Mouse (Mus musculus) limb, embryonic 12.5 days (tissue): ENCODE results near the gene Tmem41a. TPM values are rescaled to one million over a fixed set of nuclear protein-coding genes. Genes with fewer than 3 reads are reported as not detected.
"Not testable (repeated sequence)": the region's sequence is repeated elsewhere in the genome, so short reads cannot be mapped to it uniquely, and the experiment has no call there.

Experiments used
- ATAC-seq: fragments of 200-750 bp; cut with Nextera tagmentation; 2 replicates; pipeline ENCODE4 v1.8.0; 2017; ENCODE audit warnings: low read depth, moderate TSS enrichment; ENCODE audit not compliant: insufficient number of reproducible peaks, insufficient read depth, low FRiP score, low TSS enrichment
- H3K27ac ChIP-seq: fragments of 300-500 bp; sonication (generic); 2 replicates; pipeline ENCODE4 v1.5.1; 2016; ENCODE audit warnings: mild to moderate bottlenecking, moderate library complexity
- H3K27me3 ChIP-seq: fragments of 300-500 bp; sonication (generic); 2 replicates; pipeline ENCODE4 v1.6.1; 2016; ENCODE audit warnings: mild to moderate bottlenecking, moderate library complexity
- H3K36me3 ChIP-seq: fragments of 300-500 bp; sonication (generic); 2 replicates; pipeline ENCODE4 v1.6.1; 2016; ENCODE audit warnings: mild to moderate bottlenecking, moderate library complexity
- H3K4me1 ChIP-seq: fragments of 300-500 bp; sonication (generic); replicated peaks from 2 replicates; pipeline ENCODE4 v1.6.1; 2016
- H3K4me2 ChIP-seq: fragments of 300-500 bp; sonication (generic); 2 replicates; pipeline ENCODE4 v1.6.1; 2016; ENCODE audit warnings: mild to moderate bottlenecking, moderate library complexity
- H3K4me3 ChIP-seq: fragments of 300-500 bp; sonication (generic); replicated peaks from 2 replicates; pipeline ENCODE4 v1.5.1; 2016; ENCODE audit warnings: mild to moderate bottlenecking
- H3K9ac ChIP-seq: fragments of 300-500 bp; sonication (generic); replicated peaks from 2 replicates; pipeline ENCODE4 v1.6.1; 2016; ENCODE audit warnings: mild to moderate bottlenecking, moderate library complexity
- H3K9me3 ChIP-seq: fragments of 300-500 bp; sonication (generic); 2 replicates; pipeline ENCODE4 v1.6.1; 2016; ENCODE audit warnings: mild to moderate bottlenecking, moderate library complexity
- WGBS: fragments of 180-500 bp; shearing (Covaris S2); methylation state at CpG from one replicate; pipeline ENCODE4 v1.1.7; 2016; 5-methylcytosine and 5-hydroxymethylcytosine counted together
- polyA plus RNA-seq: library from polyadenylated mRNA; unstranded; fragments of >200 nt; fragmentation: Nextera tagmentation; extraction: Ambion mirVana; gene quantifications from 2 replicates; pipeline ENCODE4 v1.2.1, GENCODE M21; 2016

The Tmem41a gene
- 35.2 and 35.4 TPM in 2 replicates for polyA plus RNA-seq

DNA sequence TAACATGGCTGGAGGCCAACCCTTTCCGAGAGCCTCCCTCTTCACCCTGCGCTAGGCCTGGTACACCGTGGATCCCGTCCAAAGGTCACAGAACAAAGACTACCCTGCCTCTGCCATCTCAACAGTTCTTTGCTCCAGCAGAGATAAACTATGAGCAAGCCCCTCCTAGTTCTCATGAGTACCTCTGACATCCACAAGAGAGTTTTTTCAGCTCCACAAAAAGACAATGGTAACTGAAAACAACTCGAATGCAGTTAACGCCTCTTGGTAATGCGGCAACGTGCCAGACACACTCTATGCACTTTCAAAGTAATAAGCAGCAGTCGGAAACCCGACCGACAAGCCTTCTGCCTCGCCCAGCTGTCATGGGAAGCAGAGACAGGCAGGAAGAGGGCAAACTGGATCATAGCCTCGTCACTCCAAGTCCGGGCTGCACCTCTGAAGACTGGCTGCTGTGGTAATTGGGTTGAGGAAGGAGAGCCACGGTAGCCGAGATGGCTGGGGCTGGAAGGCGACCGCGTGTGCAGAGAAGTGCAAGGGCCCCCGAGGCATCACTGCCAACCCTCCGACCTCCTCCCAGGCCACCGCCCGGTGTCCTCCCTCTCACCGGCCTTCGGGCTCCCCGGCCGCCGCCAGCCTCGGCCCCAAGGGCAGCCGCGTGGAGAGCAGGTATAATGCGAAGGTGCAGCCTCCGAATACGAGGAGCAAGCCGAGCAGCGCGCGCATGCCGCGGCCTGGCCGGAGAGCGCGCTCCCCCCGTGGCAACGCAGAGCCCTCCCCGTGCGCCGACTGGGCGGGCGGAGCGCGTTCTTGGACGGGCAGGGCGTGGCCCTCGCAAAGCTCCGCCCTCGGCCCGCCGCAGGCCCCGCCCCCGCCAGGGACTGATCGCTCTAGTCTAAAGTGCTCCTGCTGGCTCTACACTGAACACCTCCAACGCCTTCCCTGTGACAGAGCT, at the start of gene Tmem41a:
TSS of gene Tmem41a (minus strand) at position 792 of the 955 bp plus-strand sequence.
- no peaks in the 10 kb centered on the region for H3K9me3 ChIP-seq
- no peaks in the 10 kb centered on the region for H3K27me3 ChIP-seq

DNA sequence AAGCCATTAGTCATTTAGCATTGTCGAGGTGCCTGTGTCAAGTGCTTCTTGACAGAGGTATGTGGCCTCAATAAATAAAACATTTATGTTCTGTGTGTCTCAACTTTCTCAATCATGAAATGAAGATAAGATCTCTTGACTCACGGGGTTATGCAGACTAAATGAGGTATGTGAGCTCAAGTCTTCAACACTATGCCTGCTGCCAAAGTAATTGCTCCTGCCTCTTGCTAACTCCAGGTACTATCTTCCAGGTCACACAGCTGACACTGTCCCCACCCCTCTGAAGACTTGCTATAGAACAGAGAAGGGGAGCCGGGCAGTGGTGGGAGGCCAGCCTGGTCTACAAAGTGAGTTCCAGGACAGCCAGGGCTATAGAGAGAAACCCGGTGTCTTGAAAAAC, 49.0 kb upstream of the Tmem41a start:
- Histone ChIP-seq H3K27ac (no peak overlapping the region), H3K36me3 (no peaks in the 10 kb centered on the region), H3K9me3 (no peaks in the 10 kb centered on the region), H3K9ac (no peak overlapping the region), H3K4me3 (no peak overlapping the region), H3K4me1 (peaks cover 4% of the 10 kb centered on the region), H3K4me2 (no peak overlapping the region), H3K27me3 (peaks cover 7% of the 10 kb centered on the region)
- ATAC-seq = no peak
- WGBS = 52% methylated on average over 4 of the region's 4 CpGs

More for the DNA sequence above, at the start of gene Tmem41a:
- peak within 1 kb of the TSS; percentile 74 for H3K4me2 ChIP-seq
- peak within 1 kb of the TSS; percentile 74 for H3K9ac ChIP-seq
- H3K4me1 ChIP-seq = peaks cover 8% of the 10 kb centered on the region
- 2% methylated on average over 63 of the region's 63 CpGs for WGBS
- H3K4me3 ChIP-seq = peak within 1 kb of the TSS; percentile 74
- H3K36me3 ChIP-seq = no peaks in the 10 kb centered on the region; the same call in 1 of the 2 replicates
- peak within 1 kb of the TSS; percentile 45; the same call in 1 of the 2 replicates for H3K27ac ChIP-seq
- ATAC-seq = peak; percentile 93

GRCm38 (mm10) chr16:21995304-21995703, 48.0 kb upstream of the Tmem41a start, which contains the start of gene Liph:
Gene Liph, minus strand, starts transcription at chr16:21995663.
- no peak within 1 kb of the TSS for H3K27ac ChIP-seq

DNA sequence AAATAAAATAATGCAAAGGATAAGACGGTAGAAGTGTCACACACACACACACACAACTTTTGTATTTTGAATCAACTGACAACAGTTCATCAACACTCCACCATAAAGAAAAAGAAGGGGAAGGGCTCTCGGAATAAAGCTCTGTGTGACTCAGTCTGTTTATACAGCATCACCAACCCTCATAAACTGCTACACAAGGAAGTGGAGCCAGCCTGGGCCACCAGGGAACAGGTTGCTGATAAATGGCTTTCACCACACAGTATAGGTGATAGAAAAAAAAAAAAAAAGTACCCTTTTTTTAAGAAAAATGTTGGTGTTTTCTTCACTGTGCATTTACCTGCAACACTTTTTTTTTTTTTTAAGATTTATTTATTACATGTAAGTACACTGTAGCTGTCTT, 44.4 kb upstream of the Tmem41a start:
- Histone ChIP-seq H3K4me2 (no peak overlapping the region), H3K36me3 (no peaks in the 10 kb centered on the region), H3K27me3 (peaks cover 4% of the 10 kb centered on the region; the same call in 1 of the 2 replicates), H3K27ac (no peak overlapping the region), H3K4me3 (no peak overlapping the region), H3K9ac (no peak overlapping the region), H3K4me1 (peaks cover 4% of the 10 kb centered on the region), H3K9me3 (no peaks in the 10 kb centered on the region)
- ATAC-seq = no peak
- 78% methylated on average over 2 of the region's 2 CpGs for WGBS

More at GRCm38 (mm10) chr16:21995304-21995703, 48.0 kb upstream of the Tmem41a start, which contains the start of gene Liph:
- Histone ChIP-seq H3K4me3 (peak within 1 kb of the TSS; percentile 21), H3K36me3 (no peaks in the 10 kb centered on the region), H3K9me3 (no peaks in the 10 kb centered on the region), H3K4me2 (peak within 1 kb of the TSS; percentile 53), H3K27me3 (peaks cover 7% of the 10 kb centered on the region), H3K9ac (no peak within 1 kb of the TSS), H3K4me1 (peaks cover 4% of the 10 kb centered on the region)
- no peak for ATAC-seq
- 11% methylated on average over 16 of the region's 16 CpGs for WGBS

DNA sequence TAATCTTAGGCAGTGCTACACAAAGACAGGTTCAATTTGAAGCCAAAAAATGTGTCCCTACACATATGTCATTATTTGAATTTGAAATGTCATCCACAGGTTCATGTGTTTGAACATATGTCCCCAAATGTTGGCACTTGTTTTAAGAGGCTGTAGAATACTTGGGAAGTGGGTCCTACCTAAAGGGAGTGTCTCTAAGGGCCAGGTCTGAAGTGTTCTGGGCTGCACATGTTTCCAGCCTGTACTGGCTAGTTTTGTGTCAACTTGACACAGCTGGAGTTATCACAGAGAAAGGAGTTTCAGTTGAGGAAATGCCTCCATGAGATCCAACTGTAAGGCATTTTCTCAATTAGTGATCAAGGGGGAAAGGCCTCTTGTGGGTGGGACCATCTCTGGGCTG, 43.5 kb upstream of the Tmem41a start:
- not testable (repeated sequence) for H3K27me3 ChIP-seq, ATAC-seq, H3K36me3 ChIP-seq, H3K4me1 ChIP-seq, H3K27ac ChIP-seq, H3K9me3 ChIP-seq, H3K9ac ChIP-seq, H3K4me2 ChIP-seq, H3K4me3 ChIP-seq

DNA sequence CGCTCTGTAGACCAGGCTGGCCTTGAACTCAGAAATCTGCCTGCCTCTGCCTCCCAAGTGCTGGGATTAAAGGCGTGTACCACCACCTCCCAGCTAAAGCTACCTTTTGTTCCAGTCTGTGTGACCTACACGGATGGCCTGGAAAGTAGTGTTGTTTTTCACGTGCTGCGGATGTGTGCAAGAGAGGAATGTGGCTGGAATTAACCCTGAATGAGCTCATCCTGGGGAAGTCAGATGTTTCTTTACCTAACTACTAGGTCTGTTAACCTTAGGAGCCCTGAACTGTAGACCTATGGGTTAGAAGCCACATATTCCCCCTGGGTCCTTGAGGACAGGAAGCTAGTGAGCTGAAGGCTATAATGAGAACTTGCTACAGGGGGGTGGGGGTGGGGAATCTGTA, 40.6 kb upstream of the Tmem41a start:
- H3K9me3 ChIP-seq = no peaks in the 10 kb centered on the region
- no peak for ATAC-seq
- no peaks in the 10 kb centered on the region for H3K27me3 ChIP-seq
- no peak overlapping the region for H3K27ac ChIP-seq
- H3K4me2 ChIP-seq = no peak overlapping the region
- H3K9ac ChIP-seq = no peak overlapping the region
- H3K4me1 ChIP-seq = no peaks in the 10 kb centered on the region
- no peak overlapping the region for H3K4me3 ChIP-seq
- WGBS = 62% methylated on average over 5 of the region's 5 CpGs
- H3K36me3 ChIP-seq = no peaks in the 10 kb centered on the region

GRCm38 (mm10) chr16:21986191-21986590, 38.8 kb upstream of the Tmem41a start:
- Histone ChIP-seq H3K36me3 (no peaks in the 10 kb centered on the region), H3K27ac (no peak overlapping the region), H3K4me2 (no peak overlapping the region), H3K4me3 (no peak overlapping the region), H3K9ac (no peak overlapping the region), H3K27me3 (no peaks in the 10 kb centered on the region), H3K9me3 (no peaks in the 10 kb centered on the region), H3K4me1 (no peaks in the 10 kb centered on the region)
- WGBS = 51% methylated on average over 3 of the region's 3 CpGs
- no peak for ATAC-seq

- 87% methylated on average over 12 of the region's 12 CpGs for WGBS
- no peaks in the 10 kb centered on the region for H3K9me3 ChIP-seq
- H3K27me3 ChIP-seq = no peaks in the 10 kb centered on the region
- H3K4me3 ChIP-seq = no peak overlapping the region
- no peaks in the 10 kb centered on the region for H3K4me1 ChIP-seq
- H3K36me3 ChIP-seq = no peaks in the 10 kb centered on the region
- no peak overlapping the region for H3K27ac ChIP-seq
- H3K9ac ChIP-seq = no peak overlapping the region
- H3K4me2 ChIP-seq = no peak overlapping the region
- no peak for ATAC-seq
Measured at GRCm38 (mm10) chr16:21984091-21984490, 36.7 kb upstream of the Tmem41a start.

- WGBS = 91% methylated on average over 4 of the region's 4 CpGs
Measured at GRCm38 (mm10) chr16:21983581-21983980, 36.2 kb upstream of the Tmem41a start.

DNA sequence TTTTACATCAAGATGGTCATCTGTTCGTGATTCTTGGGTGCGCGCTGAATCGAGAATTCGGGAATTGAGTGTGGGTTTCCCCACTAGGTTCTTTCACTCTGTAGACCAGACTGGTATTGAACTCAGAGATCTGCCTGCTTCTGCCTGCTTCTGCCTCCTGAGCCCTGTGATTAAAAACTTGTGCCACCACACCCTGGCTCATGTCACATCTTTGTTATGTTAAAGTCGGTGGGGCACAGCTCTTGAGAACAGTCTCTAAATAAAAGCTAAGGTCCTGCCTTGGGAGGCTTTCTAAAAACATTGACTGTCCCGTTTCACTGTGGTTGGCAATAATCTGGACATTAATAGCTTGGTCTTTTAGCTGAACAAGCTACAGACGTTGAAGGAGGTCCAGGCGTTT, 35.8 kb upstream of the Tmem41a start:
- Histone ChIP-seq H3K4me3 (no peak overlapping the region), H3K27ac (no peak overlapping the region), H3K36me3 (no peaks in the 10 kb centered on the region), H3K27me3 (no peaks in the 10 kb centered on the region), H3K4me1 (no peaks in the 10 kb centered on the region), H3K4me2 (no peak overlapping the region), H3K9me3 (no peaks in the 10 kb centered on the region), H3K9ac (no peak overlapping the region)
- WGBS = 93% methylated on average over 9 of the region's 9 CpGs
- ATAC-seq = no peak

More at GRCm38 (mm10) chr16:21983581-21983980, 36.2 kb upstream of the Tmem41a start:
- no peak overlapping the region for H3K4me2 ChIP-seq
- ATAC-seq = no peak
- no peaks in the 10 kb centered on the region for H3K36me3 ChIP-seq
- no peaks in the 10 kb centered on the region for H3K9me3 ChIP-seq
- no peak overlapping the region for H3K27ac ChIP-seq
- H3K4me3 ChIP-seq = no peak overlapping the region
- H3K4me1 ChIP-seq = no peaks in the 10 kb centered on the region
- no peaks in the 10 kb centered on the region for H3K27me3 ChIP-seq
- no peak overlapping the region for H3K9ac ChIP-seq

DNA sequence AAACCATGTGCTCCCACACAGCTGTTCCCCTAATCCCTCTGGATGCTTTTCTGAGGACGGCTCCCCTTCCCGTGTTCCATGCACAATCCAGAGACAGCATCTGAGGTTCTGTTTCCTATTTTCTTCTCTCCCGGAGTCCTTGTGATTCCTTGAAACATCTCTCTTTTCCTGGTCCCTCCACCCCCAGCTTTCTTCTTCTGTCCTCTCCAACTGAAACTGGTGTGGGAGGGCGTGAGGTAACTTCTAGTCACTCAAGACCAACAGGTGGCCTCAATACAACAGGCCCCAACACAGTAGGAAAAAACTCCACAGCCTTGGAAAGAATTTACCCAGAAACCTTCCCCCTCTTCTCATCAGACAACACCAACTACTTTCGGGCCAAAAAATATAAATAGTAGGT, 30.0 kb upstream of the Tmem41a start:
- ATAC-seq = no peak
- no peaks in the 10 kb centered on the region for H3K36me3 ChIP-seq
- H3K9me3 ChIP-seq = no peaks in the 10 kb centered on the region
- peaks cover 19% of the 10 kb centered on the region for H3K27me3 ChIP-seq
- H3K27ac ChIP-seq = no peak overlapping the region
- H3K4me3 ChIP-seq = no peak overlapping the region
- no peak overlapping the region for H3K4me2 ChIP-seq
- no peak overlapping the region for H3K9ac ChIP-seq
- H3K4me1 ChIP-seq = peaks cover 8% of the 10 kb centered on the region
- 63% methylated on average over 5 of the region's 5 CpGs for WGBS
